Mouse (Mus musculus) stomach, postnatal 0 days (tissue): ENCODE data around the gene Lrmda. TPM values are rescaled to one million over a fixed set of nuclear protein-coding genes. Genes with fewer than 3 reads are reported as not detected.
A peak's percentile ranks its signal among the peaks of the same experiment; 100 is the strongest.

Source experiments
- ATAC-seq: fragments of 200-750 bp; cut with Nextera tagmentation; 2 replicates; pipeline ENCODE4 v1.8.0; 2017; ENCODE audit not compliant: low FRiP score, low TSS enrichment
- DNase-seq: peaks from one replicate; pipeline ENCODE4 v3.0.0-alpha.2; 2016; ENCODE audit warnings: low spot score
- H3K27ac ChIP-seq: fragments of 300-500 bp; sonication (generic); replicated peaks from 2 replicates; pipeline ENCODE4 v1.5.1; 2014; ENCODE audit warnings: mild to moderate bottlenecking, control low read depth
- H3K27me3 ChIP-seq: fragments of 300-500 bp; sonication (generic); 2 replicates; pipeline ENCODE4 v1.6.1; 2014; ENCODE audit warnings: low read length; ENCODE audit not compliant: control insufficient read depth, insufficient read depth
- H3K36me3 ChIP-seq: fragments of 300-500 bp; sonication (generic); 2 replicates; pipeline ENCODE4 v1.6.1; 2014; ENCODE audit warnings: low read length, mixed read lengths; ENCODE audit not compliant: control insufficient read depth, insufficient read depth
- H3K4me1 ChIP-seq: fragments of 300-500 bp; sonication (generic); replicated peaks from 2 replicates; pipeline ENCODE4 v1.6.1; 2014; ENCODE audit warnings: antibody characterized with exemption; ENCODE audit not compliant: control insufficient read depth, insufficient read depth
- H3K4me2 ChIP-seq: fragments of 300-500 bp; sonication (generic); replicated peaks from 2 replicates; pipeline ENCODE4 v1.6.1; 2014; ENCODE audit warnings: low read depth, mild to moderate bottlenecking, control low read depth, moderate library complexity
- H3K4me3 ChIP-seq: fragments of 300-500 bp; sonication (generic); 2 replicates; pipeline ENCODE4 v1.5.1; 2014; ENCODE audit warnings: low read depth, low read length, control low read depth
- H3K9ac ChIP-seq: fragments of 300-500 bp; sonication (generic); 2 replicates; pipeline ENCODE4 v1.6.1; 2014; ENCODE audit warnings: mild to moderate bottlenecking, low read length, control low read depth, mixed read lengths
- H3K9me3 ChIP-seq: fragments of 300-500 bp; sonication (generic); 2 replicates; pipeline ENCODE4 v1.6.1; 2016; ENCODE audit warnings: low read length; ENCODE audit not compliant: control insufficient read depth
- CTCF ChIP-seq: IDR thresholded peaks from 2 replicates; pipeline ENCODE4 v1.5.1; 2016; ENCODE audit warnings: antibody characterized with exemption, low read depth, mild to moderate bottlenecking, moderate library complexity
- EP300 ChIP-seq: optimal IDR thresholded peaks from 2 replicates; pipeline ENCODE3; 2016; ENCODE audit warnings: antibody characterized with exemption
- WGBS: fragments of 180-500 bp; shearing (Covaris S2); extraction: QIAGEN DNeasy Blood & Tissue Kit; methylation state at CpG from one replicate; pipeline ENCODE4 v1.1.7; 2014; 5-methylcytosine and 5-hydroxymethylcytosine counted together
- polyA plus RNA-seq: library from polyadenylated mRNA; unstranded; fragments of >200 nt; fragmentation: Nextera tagmentation; extraction: Ambion mirVana; gene quantifications from 2 replicates; pipeline ENCODE4 v1.2.1, GENCODE M21; 2015

Lrmda gene
- polyA plus RNA-seq, 1 experiment from 2014 or later: 0.39 TPM

DNA sequence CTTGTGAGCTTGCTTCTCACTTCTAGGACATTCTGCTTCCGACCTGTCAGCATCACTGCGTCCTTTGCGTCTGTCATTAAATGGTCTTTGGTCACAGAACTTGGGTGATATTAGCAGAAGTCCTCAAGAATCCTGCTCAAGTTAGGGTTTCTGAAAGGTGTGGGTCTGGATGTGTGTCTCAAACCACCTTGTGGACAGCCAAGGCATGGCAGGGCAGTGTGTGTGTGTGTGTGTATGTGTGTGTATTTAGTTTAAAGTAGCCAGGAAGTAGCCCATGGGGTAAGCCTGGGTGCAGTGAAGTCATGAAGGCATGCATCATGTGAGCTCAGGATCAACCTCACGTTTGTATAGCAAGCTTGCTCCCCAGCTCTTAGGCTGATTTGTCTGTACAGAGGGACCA is 274.9 kb downstream of the Lrmda start:
- Histone ChIP-seq H3K4me1 (0 out of 2 replicates have a peak, but pooled peaks cover 2% of the 10 kb centered on the region), H3K9ac (no peak overlapping the region), H3K9me3 (no peaks in the 10 kb centered on the region), H3K36me3 (no peaks in the 10 kb centered on the region), H3K27me3 (no peaks in the 10 kb centered on the region), H3K4me2 (no peak overlapping the region), H3K27ac (no peak overlapping the region), H3K4me3 (no peak overlapping the region)
- WGBS: 85% methylated on average over 4 of the region's 4 CpGs
- DNase-seq (peak; percentile 46), ATAC-seq (no peak)
- TF ChIP-seq EP300 (no peak), CTCF (peak; percentile 52)

DNA sequence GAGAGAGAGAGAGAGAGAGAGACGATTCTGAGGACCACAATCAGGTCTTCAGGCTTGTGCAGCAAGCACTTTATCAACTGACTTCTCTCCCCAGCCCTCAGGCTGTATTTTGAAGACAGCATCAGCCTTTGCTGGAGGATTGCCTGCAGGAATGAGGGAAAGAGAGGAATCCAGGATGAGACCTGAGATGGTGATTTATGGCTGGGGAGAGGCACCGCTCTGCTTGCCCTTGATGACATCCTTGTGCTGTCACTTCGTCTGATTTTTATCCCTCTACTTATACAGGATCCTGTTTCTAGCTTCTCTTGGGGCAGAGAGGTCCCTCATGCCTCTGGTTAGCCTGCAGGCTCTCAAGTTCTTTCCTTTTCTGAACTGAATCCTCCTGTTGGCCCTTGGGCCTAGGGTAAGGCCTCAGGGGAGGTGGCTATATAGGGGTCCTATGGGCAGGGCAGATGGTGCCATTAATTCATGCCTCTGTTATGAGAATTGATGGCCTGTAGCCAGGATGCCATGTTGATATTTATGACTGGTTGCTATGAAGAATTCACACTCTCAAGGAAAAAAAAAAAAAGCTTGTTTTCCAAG is 277.2 kb downstream of the Lrmda start:
- Histone ChIP-seq H3K4me2 (no peak overlapping the region), H3K4me1 (0 out of 2 replicates have a peak, but pooled peaks cover 2% of the 10 kb centered on the region), H3K9ac (no peak overlapping the region), H3K9me3 (no peaks in the 10 kb centered on the region), H3K4me3 (no peak overlapping the region), H3K36me3 (no peaks in the 10 kb centered on the region), H3K27me3 (no peaks in the 10 kb centered on the region), H3K27ac (no peak overlapping the region)
- TF ChIP-seq CTCF (no peak), EP300 (no peak)
- ATAC-seq (no peak), DNase-seq (no peak)
- WGBS: 55% methylated on average over 3 of the region's 3 CpGs

DNA sequence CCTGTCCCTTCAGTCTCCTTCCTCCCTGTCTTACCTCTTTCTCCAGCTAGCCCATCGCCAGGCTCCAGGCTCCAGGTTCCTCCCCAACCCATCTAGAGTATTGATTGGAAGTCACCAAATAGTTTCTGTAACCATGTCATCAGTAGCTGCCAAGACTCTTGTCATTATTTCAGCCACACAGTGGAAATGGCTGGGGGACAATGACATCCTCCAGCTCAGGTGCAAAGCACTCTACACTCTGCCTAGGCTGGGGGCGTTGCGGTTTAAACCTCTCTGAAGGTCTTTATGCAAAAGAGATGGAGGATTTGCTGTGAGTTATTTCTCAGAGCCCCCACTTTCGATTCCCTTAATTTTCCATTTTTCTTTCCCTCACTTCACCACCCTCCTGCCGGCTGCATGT is 287.2 kb downstream of the Lrmda start:
- no peak overlapping the region for H3K4me3 ChIP-seq
- no peaks in the 10 kb centered on the region for H3K9me3 ChIP-seq
- H3K36me3 ChIP-seq: no peaks in the 10 kb centered on the region
- TF ChIP-seq CTCF (no peak), EP300 (no peak)
- H3K27ac ChIP-seq: no peak overlapping the region
- ATAC-seq (no peak), DNase-seq (no peak)
- no peaks in the 10 kb centered on the region for H3K4me1 ChIP-seq
- no peak overlapping the region for H3K4me2 ChIP-seq
- H3K27me3 ChIP-seq: no peaks in the 10 kb centered on the region
- 73% methylated on average over 5 of the region's 5 CpGs for WGBS
- H3K9ac ChIP-seq: no peak overlapping the region

DNA sequence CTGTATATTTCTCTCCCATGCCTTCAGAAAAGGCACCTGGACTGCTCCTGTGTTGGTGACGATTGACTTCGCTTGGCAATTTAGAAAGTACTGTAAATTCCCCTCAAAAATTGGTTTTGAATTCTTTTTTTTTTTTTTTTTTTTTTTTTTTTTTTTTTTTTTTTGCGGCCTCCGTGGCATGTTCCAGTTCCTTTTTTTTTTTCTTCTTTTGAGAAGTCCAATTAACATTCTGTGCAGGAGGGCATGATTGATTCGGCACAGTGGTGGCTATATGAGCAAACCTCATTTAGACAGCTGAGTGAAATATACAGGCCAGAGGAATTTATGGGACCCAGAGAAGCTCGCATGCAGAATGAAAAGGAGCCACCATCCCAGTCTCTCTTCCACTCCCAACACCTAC is 288.5 kb downstream of the Lrmda start:
- Histone ChIP-seq H3K4me2 (no peak overlapping the region), H3K4me3 (no peak overlapping the region), H3K27ac (no peak overlapping the region), H3K9me3 (no peaks in the 10 kb centered on the region), H3K27me3 (no peaks in the 10 kb centered on the region), H3K4me1 (no peaks in the 10 kb centered on the region), H3K36me3 (no peaks in the 10 kb centered on the region), H3K9ac (no peak overlapping the region)
- 68% methylated on average over 6 of the region's 6 CpGs for WGBS
- TF ChIP-seq CTCF (no peak), EP300 (no peak)
- ATAC-seq (no peak), DNase-seq (no peak)

DNA sequence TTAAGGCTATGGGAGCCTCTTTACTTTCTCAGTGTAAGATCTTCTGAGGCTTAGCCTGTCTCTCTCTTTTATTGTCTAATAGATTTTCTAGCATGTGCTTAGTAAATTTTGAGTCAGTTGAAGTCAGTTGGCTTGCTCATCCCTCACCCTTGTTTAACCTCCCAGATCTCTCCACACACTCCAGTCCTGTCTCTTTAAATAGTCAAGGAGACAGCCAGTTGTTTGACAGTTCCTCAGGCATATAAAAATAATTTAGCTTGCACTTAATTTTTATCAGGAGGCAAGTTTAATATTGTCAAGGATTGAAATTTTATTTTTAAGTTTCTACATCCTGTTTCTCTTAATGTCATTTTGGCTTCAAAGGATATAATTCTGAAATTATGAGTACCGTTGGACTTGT is 303.5 kb downstream of the Lrmda start:
- no peak overlapping the region for H3K27ac ChIP-seq
- 37% methylated on average over 1 of the region's 1 CpGs for WGBS
- no peak for ATAC-seq

DNA sequence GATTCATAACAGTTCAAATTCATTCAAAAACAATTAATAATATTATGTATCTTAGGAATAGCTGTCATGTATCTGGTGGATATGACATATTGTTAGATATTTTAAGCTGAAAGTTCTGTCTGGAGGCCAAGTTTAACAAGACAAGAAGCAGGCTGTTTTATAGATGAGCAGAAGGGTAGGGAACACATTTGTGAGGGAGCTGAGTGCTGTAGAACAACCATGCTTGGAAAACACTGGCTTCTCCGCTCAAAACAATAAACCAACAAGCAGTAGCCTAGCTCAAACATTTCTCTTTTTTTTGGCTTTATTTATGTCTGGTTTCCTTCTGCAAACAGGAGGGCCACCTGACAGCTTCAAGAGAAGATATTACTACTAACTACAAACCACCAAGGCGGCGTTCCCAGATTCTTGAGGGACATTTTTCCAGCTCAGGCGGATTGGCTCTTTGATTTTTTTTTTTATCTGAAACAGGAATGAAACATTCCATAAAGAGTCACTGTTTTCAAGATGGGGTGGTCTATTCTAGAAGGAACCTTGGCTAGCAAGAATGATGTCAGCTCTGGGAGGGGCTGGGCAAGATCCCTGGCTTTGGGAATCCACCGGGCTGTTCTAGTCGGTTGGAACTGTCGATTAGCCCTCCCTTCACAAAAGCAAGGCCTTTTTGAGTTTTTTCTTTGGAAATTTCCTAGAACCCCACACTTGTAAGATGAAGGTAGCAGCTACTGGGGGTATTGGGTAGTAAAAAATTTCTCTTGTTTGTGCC is 304.2 kb downstream of the Lrmda start:
- Histone ChIP-seq H3K4me2 (no peak overlapping the region), H3K9ac (no peak overlapping the region), H3K4me1 (peaks cover 2% of the 10 kb centered on the region; the same call in 1 of the 2 replicates), H3K27me3 (no peaks in the 10 kb centered on the region), H3K4me3 (no peak overlapping the region), H3K27ac (no peak overlapping the region), H3K36me3 (no peaks in the 10 kb centered on the region), H3K9me3 (no peaks in the 10 kb centered on the region)
- DNase-seq (no peak), ATAC-seq (no peak; the same call in 1 of the 2 replicates)
- TF ChIP-seq CTCF: no peak
- TF ChIP-seq EP300: peak; percentile 44
- WGBS: 52% methylated on average over 7 of the region's 7 CpGs

More for the DNA sequence above, 303.5 kb downstream of the Lrmda start:
- TF ChIP-seq CTCF (no peak), EP300 (no peak)
- no peaks in the 10 kb centered on the region for H3K27me3 ChIP-seq
- no peak for DNase-seq
- H3K9ac ChIP-seq: no peak overlapping the region
- H3K4me3 ChIP-seq: no peak overlapping the region
- no peaks in the 10 kb centered on the region for H3K9me3 ChIP-seq
- no peak overlapping the region for H3K4me2 ChIP-seq
- H3K4me1 ChIP-seq: peaks cover 2% of the 10 kb centered on the region; the same call in 1 of the 2 replicates
- no peaks in the 10 kb centered on the region for H3K36me3 ChIP-seq
